ENCODE assay signal across 8 mouse cellular contexts in the genomic region with DNA sequence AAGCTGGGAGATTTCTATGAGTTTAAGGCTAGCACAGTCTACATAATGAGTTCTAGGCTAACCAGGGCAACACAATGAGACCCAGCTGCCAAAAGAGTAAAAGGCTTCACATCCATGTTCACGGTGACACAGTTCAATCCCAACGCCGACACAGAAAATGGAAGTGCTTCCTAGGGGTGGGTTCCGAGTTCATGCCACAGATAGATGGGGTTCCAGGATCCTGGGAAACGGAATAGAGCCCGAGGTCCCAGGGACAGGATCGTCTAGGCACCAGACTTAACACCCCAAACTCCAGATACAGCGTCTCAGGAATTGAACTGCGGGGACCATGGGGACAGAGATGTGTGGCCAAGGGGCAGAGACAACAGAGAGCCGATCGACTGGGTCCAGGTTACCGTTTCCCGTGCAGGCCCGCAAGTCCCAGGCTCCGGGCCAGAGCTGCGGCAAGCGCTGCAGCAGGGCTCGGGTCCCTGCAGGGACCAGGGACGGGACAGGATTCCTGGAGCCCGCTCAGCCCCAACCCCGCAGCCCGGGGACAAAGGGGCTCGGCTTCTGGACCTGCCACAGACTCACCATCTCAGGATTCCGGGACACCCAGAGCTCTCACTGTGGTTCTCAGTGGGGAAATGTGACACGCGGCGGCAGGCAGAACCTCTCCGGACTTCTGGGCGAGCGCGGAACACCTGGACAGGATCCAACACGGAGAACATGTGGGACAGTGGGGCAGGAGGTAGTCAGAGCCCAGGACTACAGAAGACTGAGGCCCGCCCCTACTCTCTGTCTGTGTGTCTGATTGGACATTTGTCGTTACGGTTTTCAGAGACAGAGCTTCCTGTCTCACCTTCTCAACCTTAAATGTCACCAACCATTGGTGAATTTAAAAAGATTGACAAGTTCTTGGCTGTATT. TPM values are rescaled to one million over a fixed set of nuclear protein-coding genes. Genes with fewer than 3 reads are reported as not detected.
DNase-seq lines count a peak whose midpoint lies in the region; ATAC-seq lines count a peak whose summit lies in the region.

A gene (minus strand): TSS at position 712 of the 908 bp plus-strand sequence.

- ATAC-seq in megakaryocyte, adult 5-6 weeks (ENCODE audit: poor library complexity, severe bottlenecking): peak; percentile 92

- peak; percentile 46 to 51 for DNase-seq in adrenal gland, adult 18-20 months (ENCODE audit: low spot score in 2 of 2)
- peak; percentile 76 for DNase-seq in embryo, embryonic 10 days (ENCODE audit: low spot score)
- peak; percentile 44 for DNase-seq in gastrocnemius, postnatal 10 days
- DNase-seq in induced T-regulatory cell, adult 2 months (ENCODE audit: low read depth): peak; percentile 88
- DNase-seq in left cerebral cortex, adult 8-10 months (ENCODE audit: low spot score in 2 of 2): peak; percentile 36 to 62
- peak; percentile 69 to 82 for DNase-seq in right cerebral cortex, postnatal 10 days (ENCODE audit: low spot score in 2 of 2)
- DNase-seq in urinary bladder, postnatal 36 days (ENCODE audit: low spot score in 2 of 2): peak; percentile 30 to 58

RNA-seq across cellular contexts. Expression of the gene that starts here (rescaled TPM):
- under 1 TPM; 0.50 to 0.61 TPM for total RNA-seq in adrenal gland, adult 18-20 months (2021)
- under 1 TPM; 0.07 to 0.18 TPM for total RNA-seq in gastrocnemius, postnatal 10 days (2021)
- 1 to 10 TPM; 4.3 to 5.7 (median 4.5) TPM for total RNA-seq in left cerebral cortex, adult 8-10 months (2022)
- 0.33 and 0.80 TPM in 2 replicates for total RNA-seq in megakaryocyte, adult 5-6 weeks (2015)
- 0.85 and 1.8 TPM in 2 replicates for total RNA-seq in megakaryocyte, adult 5-6 weeks (2017)

Comparison
In these comparisons a context has a peak if more than half of its experiments do, and no peak if none do; other contexts are left out.
1. Peak in every context shown above with its lines: DNase-seq and ATAC-seq.
2. Peak in DNase-seq in adrenal gland, adult 18-20 months; RNA of the gene not detected or under 1 TPM.
3. Peak in DNase-seq in gastrocnemius, postnatal 10 days; RNA of the gene not detected or under 1 TPM.